Mouse (Mus musculus) liver (tissue): ENCODE measurements around the gene Meig1.
A peak's percentile ranks its signal among the peaks of the same experiment; 100 is the strongest.
"Not testable (repeated sequence)": the region's sequence is repeated elsewhere in the genome, so short reads cannot be mapped to it uniquely, and the experiment has no call there.

Experiments
- DNase-seq: peaks from one replicate; pipeline ENCODE4 v3.0.0-alpha.2; 2020; ENCODE audit warnings: mixed read lengths

Meig1 gene

DNA sequence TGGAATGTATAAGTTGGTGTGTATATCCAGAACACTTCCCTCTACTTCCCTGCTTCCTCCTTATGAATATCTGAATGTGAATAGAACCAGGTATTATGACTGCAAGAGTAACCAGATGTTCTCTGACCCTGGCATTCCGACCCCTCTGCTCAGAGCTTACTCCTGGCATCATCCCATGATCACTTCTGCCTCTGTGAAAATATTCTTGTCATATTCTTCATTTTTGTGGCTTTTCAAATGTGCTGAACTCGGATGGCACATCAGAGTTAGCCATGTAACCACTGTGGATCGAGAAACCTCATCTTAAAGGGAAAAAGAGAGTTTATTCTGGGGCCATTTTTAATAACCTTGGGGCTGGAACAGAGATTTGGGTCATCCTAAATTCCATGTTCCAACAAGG is at the start of gene Meig1:
TSS of gene Meig1 (minus strand) at position 101 of the 400 bp plus-strand sequence.
- DNase-seq = no peak

DNA sequence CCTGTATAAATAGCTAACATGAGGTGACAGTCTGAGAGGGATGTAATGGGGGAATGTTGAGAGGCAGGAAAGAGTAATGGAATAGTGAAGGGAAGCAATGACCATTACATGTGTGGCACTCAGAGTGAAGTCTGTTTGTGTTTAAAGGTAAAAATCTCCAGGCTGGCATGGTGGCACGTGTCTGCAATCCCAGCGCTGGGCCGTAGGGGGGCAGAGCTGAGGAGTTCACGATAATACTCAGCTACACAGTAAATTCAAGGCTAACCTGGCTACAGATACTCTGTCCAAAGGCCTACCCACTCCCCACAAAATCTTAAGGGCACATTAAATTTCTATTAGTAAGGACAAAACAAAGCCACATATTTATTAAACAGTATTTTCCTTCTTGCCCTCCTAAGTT is 34.1 kb upstream of the Meig1 start:
- no peak for DNase-seq

- no peak for DNase-seq
These were observed 30.6 kb upstream of the Meig1 start for GRCm38 (mm10) chr2:3453096-3453495.

DNA sequence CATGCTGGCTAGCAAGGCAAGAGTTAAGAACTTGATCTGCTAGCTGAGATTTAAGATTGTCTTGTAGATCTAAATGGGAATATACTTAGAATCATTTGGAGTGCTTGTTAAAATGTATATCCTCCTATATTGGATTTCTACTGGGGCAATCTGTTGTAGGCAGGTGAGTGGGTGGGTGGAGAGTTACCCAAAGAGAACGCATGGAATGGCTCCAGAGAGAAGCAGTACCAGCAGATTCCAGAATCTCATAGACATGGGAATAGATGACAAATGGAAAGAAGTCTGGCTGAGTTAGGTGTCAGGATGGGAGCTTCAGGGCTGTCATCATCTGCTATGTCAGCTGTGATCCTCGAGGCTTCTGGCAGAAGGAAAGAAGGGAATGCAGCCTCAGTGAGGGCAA is 27.0 kb upstream of the Meig1 start:
- DNase-seq = no peak

DNA sequence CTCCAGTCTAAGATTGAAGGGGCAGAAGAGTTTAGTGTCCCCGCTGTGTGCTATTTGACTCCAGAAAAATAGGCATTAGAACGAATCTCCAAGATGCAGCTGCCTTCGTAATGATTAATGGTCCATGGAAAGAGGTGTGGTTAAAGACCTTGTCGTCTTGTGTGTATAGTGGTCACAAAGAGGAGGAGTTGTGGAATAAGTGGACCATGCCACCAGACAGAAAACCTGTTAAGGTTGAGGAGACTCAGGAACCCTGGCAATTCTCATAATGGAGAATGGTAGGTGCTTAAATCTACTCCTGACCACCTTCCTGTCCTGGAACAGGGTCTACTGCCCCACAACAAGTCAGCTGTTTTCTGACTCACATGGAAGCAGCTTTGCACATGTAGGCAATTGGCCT is 23.5 kb upstream of the Meig1 start:
- DNase-seq = no peak

DNA sequence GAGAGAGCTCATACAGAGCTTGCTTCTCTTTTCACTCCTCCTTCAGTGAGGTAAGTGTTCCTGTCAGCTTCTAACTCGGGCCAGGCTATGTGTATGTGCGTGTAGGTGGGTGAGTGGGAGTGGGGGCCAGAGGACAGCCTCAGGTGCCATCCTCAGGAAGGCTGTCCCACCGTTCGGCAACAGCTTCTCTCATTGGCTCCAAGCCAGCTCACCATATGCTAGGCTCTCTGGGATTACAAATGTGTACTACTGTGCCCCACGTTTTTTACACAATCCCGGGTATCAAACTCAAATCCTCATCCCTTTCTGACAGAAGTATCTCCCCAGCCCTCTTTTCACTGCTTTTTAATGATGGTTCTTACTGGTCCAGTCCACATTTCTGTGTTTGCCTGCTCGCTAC is 21.8 kb upstream of the Meig1 start:
- no peak for DNase-seq

DNA sequence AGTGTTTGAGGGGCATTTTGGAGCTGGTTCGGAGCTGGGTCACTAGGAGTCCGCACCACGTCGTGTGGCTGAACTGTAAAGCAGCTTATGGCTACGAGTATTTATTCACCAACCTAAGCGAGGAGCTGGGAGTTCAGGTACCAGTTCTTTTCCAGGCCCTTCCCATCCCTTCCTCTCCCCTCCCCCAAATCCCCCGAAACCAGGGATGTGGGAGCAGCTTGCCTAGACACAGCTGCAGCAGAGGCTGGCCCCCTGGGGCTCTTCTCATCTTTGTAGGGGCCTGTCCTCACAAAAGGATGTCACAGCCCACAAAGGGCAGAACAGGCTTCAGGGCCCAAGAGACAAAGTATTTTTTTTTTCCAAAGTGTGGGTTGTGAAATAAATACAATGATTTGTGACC is 15.5 kb upstream of the Meig1 start:
- DNase-seq = no peak

GRCm38 (mm10) chr2:3435369-3436061 is 13.1 kb upstream of the Meig1 start:
- DNase-seq = no peak

GRCm38 (mm10) chr2:3430956-3431355 is 8.5 kb upstream of the Meig1 start:
- DNase-seq = no peak

GRCm38 (mm10) chr2:3424579-3424910 is 2.1 kb upstream of the Meig1 start:
- DNase-seq = no peak

DNA sequence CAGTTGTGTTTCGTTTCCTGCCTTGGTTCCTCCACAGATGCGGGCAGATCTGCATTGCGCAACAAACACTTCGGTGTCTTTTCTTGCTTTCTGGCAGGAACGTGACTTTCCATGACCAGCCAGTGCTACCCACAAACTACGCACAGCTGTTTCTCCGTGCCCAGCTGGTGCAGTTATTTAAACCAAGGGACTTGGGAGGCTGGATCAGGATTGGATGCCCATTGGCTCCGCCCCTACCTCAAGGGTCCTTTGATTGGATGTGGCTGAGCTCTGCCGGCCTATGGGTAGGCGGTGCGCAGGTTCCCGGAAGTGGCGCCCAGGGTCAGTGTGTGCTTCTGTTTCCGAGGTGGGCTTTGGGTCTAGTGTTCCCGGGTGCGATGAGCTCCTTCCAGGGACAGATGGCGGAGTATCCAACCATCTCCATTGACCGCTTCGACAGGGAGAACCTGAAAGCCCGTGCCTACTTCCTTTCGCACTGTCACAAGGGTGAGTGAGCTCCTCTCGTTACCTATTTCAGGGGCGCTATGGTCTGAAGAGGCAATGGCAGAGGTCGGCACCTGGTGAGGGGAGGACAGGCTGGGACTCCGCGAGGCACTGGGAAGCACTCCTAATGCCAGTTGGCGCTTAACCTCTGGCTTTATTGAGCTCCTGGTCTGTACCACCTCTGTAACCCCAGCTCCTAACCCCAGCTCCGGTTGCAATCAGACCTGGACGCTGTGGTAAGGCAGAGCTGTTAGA is 1.6 kb upstream of the Meig1 start, which contains the start of gene Dclre1c:
TSS of gene Dclre1c (plus strand) at position 291 of the 738 bp plus-strand sequence.
- DNase-seq = peak; percentile 93

DNA sequence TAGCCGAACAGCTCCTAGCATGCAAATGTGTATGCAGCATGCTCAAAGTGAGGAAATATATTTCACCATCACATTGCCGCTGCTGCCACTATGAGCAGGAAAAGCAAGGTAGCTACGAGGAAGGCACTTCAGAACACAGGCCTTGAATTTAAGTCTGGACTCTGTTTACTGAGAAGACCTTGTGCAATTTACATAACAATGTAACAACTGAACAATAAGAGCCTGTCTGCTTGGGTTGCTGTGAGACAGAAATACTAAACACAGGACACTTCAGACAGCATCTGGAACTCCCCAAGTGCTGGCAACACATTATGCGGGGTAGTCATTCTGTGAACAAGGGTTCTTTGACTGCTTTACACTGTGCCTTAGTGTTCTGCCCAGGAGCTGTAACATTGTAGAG is 2.3 kb downstream of the Meig1 start:
- no peak for DNase-seq

DNA sequence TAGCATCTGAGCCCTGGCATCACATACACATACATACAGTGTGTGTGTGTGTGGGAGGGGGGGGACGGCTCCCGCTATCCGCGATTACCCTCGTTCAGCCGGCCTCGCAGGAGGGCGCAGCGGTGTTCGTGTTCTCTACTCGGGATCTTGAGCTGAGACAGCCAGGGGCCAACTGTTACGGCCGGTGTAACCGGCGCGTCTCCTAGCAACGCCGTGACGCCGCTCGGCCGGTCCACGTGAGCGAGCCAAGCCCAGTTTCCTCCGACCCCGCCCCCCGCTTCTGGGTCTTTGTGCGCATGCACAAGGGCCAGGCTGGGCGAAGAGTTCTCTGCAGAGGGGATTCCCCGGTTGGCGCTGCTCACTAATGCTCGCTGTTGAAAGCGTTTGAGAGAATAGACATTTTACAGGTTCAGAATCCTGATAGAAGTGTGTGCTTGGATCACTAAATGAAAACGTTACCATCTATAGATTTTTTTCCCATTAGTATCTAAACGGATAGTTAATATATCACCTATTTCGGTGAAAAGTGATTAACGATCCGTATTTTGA is 3.5 kb downstream of the Meig1 start:
- DNase-seq = peak; percentile 93

DNA sequence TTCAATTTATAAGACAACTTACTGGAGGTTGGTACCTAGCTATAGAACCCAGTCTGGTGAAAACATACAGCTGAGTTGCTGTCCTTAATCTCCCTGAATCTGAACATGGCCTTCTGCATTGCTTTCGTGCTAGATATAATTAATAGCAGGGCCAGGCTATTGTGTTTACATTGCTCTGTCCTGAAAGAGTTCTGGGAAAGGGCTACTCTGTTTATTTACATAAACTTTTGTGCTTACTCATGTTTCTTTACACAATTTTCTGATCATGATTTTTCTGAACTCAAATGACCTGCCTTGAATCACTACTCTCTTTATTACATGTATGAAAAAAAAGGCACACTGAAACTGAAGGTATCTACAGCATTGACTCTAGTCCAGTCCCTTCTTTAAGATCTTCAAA is 6.8 kb downstream of the Meig1 start:
- DNase-seq = no peak

DNA sequence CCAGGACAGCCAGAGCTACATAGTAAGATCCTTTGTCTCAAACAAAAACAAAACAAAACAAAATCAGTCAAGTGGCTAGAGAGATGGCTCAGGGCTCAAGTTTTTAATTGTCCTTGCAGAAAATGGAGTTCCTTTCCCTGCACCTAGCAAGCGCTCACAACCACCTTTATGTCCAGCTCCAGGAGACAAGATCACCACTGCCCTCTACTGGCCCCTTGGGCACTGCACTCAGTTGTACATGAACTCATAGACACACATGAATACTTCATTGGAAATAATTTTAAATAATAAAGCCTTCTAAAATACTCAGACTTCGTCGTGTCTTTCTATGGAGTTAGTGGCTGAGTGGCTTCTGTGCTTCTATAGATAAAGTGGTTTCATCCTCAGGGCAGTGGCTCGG is 8.2 kb downstream of the Meig1 start:
- peak; percentile 73 for DNase-seq

- DNase-seq = no peak
These were observed 14.7 kb downstream of the Meig1 start for GRCm38 (mm10) chr2:3407756-3408155.

DNA sequence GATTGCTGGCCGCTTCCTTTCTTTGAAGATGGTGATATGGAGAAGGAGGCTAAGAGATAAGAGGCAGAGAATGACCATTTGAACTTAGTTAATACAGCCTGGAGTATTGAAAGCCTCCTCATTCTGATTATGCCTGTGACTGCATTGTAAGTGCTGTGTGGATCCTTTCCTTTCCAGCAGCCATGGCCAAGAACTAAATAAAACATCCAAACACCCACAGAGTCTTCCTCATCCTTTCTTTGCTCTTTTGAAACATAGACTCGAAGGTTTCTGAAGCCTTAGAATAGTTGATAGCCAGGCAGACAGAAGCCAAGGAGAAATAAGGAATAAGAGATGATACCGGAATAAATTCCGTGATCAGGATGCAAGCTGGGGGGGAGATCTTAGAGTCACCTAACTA is 16.5 kb downstream of the Meig1 start:
- DNase-seq = no peak

GRCm38 (mm10) chr2:3397110-3397509 is 25.3 kb downstream of the Meig1 start, which contains the start of gene Olah:
Gene Olah (minus strand): TSS chr2:3397210.
- DNase-seq = not testable (repeated sequence)

DNA sequence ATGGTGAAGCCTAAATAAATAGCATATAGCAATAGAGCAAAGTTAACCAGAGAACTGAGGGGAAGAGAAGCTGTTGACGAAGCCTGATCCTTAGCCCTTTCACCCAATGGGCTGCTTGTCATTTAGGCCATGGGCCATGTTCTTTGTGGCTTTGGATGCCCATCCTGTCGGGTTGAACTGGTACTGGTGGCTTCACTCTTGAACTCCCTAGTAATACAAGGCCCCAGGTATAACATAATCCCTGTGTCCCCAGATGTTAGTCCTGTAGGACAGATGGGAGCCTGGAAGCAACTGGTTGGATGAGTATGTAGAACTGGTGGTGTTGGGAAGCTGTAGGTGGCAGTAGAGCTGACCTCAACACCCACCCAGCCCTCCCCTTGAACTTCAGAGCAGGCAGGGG is 30.5 kb downstream of the Meig1 start:
- DNase-seq = no peak

DNA sequence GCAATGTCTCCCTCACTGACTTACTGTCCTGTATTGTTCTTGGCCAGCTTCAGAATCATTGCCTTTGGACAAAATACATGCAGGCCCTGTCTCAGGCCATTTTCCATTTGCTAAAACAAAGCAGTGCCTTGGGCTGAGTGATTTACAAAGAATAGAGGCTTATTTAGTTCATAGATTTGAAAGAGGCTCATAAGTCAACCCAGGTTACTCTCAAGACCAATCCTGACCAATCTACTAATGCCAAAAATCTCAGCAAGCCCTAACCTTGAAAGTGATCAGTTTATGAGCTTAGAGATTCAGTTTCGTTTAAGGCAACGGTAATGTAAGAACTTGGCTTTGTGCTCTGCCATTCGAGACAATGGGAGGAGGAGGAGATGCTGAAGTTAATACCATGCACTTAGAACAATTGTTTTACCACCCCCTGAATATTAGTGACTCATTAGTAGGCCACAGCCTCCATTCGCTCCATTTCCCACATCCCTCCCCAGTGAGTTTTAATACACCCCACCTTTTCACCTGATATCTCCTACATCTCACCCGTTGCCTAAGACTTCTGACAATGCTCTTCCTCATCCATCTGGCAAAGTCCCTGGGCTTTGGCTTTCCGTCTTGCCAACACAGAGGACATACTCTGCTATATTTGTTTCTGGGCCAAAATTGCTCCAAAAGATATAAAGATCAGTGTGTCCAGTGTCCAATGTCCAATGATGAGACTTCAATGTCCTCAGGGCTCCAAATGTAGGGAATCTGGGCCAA is 35.2 kb downstream of the Meig1 start:
- no peak for DNase-seq

GRCm38 (mm10) chr2:3365127-3365526 is 57.3 kb downstream of the Meig1 start:
- no peak for DNase-seq

DNA sequence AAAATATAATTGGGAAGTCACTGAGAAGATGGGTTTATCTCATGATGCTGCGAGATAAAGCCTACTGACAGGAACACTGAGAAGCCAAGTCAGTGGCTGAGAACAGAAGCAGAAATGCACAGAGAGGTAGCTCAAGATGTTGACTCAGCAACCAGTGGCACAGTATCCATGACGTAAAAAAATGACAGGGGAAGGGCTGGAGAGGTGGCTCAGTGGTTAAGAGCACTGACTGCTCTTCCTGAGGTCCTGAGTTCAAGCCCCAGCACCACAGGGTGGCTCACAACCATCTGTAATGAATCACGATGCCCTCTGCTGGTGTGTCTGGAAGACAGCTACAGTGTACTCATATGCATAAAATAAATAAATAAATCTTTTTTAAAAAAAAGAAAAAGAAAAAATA is 61.4 kb downstream of the Meig1 start:
- DNase-seq = no peak
